Mouse (Mus musculus) cerebellum, adult 2 months (tissue): ENCODE measurements around the gene Thnsl1.

Experiments used
- CTCF ChIP-seq: fragments of 200-500 bp; IDR thresholded peaks from 2 replicates; pipeline ENCODE4 v1.5.1; 2011; ENCODE audit warnings: low read depth, mild to moderate bottlenecking, control low read depth, low read length, moderate library complexity, borderline replicate concordance; ENCODE audit not compliant: insufficient read depth
- POLR2A ChIP-seq: fragments of 200-500 bp; IDR thresholded peaks from 2 replicates; pipeline ENCODE4 v1.6.1; 2011; ENCODE audit warnings: low read length, control low read depth, borderline replicate concordance; ENCODE audit not compliant: insufficient read depth

DNA sequence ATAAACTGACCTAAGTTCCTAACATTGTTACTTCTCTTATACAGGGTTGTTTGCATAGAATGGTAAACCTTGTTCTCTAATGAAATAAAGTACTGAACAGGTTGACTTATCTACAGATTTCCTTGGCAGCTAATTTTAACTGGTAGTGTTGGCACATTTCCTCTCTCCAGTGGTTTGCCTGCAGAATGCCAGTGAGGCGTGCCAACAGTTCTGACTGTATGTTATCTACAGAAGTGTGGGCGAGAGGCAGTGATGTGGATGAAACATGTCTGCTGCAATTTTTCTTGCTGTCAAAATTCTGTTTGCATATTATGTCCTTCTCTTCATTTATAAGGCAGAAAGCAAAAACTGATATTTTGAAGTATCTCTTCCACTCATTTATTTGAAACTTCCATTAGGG, 2.8 kb upstream of the Thnsl1 start:
- TF ChIP-seq CTCF (no peak), POLR2A (no peak)
